Mouse (Mus musculus): Measurements from ENCODE around the gene Catsper4. TPM values are rescaled to one million over a fixed set of nuclear protein-coding genes. Genes with fewer than 3 reads are reported as not detected.

Catsper4 gene
- polyA plus RNA-seq, 1 experiment from 2014 or later, result not detected

- Histone ChIP-seq H3K9me3 (no peaks in the 10 kb centered on the region), H3K4me2 (peak overlapping the region; percentile 55), H3K9ac (peak overlapping the region; percentile 61), H3K4me3 (peak overlapping the region; percentile 8), H3K27me3 (replicated peaks) (peaks cover 34% of the 10 kb centered on the region), H3K27ac (replicated peaks) (peak overlapping the region; percentile 71), H3K4me1 (peaks cover 65% of the 10 kb centered on the region), H3K36me3 (no peaks in the 10 kb centered on the region)
- 9% methylated on average over 19 of the region's 19 CpGs for WGBS
- no peak for ATAC-seq (ENCODE audit: extremely low read depth, insufficient number of reproducible peaks, low FRiP score, low TSS enrichment)
Observed at GRCm38 (mm10) chr4:134256407-134257197, 29.4 kb upstream of the Catsper4 start.

- Histone ChIP-seq H3K9me3 (no peaks in the 10 kb centered on the region), H3K4me2 (peak overlapping the region; percentile 55; the same call in 1 of the 2 replicates), H3K36me3 (no peaks in the 10 kb centered on the region), H3K4me1 (peaks cover 72% of the 10 kb centered on the region), H3K27ac (replicated peaks) (peak overlapping the region; percentile 71), H3K27me3 (replicated peaks) (peaks cover 42% of the 10 kb centered on the region), H3K9ac (peak overlapping the region; percentile 61), H3K4me3 (no peak overlapping the region)
- 50% methylated on average over 4 of the region's 4 CpGs for WGBS
- ATAC-seq (ENCODE audit: extremely low read depth, insufficient number of reproducible peaks, low FRiP score, low TSS enrichment), result no peak
Observed at GRCm38 (mm10) chr4:134255854-134256253, 28.7 kb upstream of the Catsper4 start.

- Histone ChIP-seq H3K9ac (no peak overlapping the region), H3K9me3 (no peaks in the 10 kb centered on the region), H3K27me3 (replicated peaks) (peaks cover 52% of the 10 kb centered on the region), H3K4me3 (no peak overlapping the region), H3K27ac (replicated peaks) (no peak overlapping the region), H3K4me1 (peaks cover 82% of the 10 kb centered on the region), H3K36me3 (no peaks in the 10 kb centered on the region), H3K4me2 (no peak overlapping the region)
- WGBS, result 51% methylated on average over 3 of the region's 3 CpGs
- ATAC-seq (ENCODE audit: extremely low read depth, insufficient number of reproducible peaks, low FRiP score, low TSS enrichment), result no peak
Observed at GRCm38 (mm10) chr4:134254835-134255234, 27.7 kb upstream of the Catsper4 start.

GRCm38 (mm10) chr4:134253722-134254324, 26.6 kb upstream of the Catsper4 start, which contains the start of gene Grrp1:
Grrp1 (minus strand) TSS chr4:134254106.
- Histone ChIP-seq H3K4me3 (peak within 1 kb of the TSS; percentile 60), H3K27me3 (replicated peaks) (peaks cover 62% of the 10 kb centered on the region), H3K36me3 (no peaks in the 10 kb centered on the region), H3K9ac (peak within 1 kb of the TSS; percentile 77), H3K4me2 (peak within 1 kb of the TSS; percentile 96), H3K27ac (replicated peaks) (peak within 1 kb of the TSS; percentile 58), H3K9me3 (no peaks in the 10 kb centered on the region), H3K4me1 (peaks cover 88% of the 10 kb centered on the region)
- WGBS, result 4% methylated on average over 13 of the region's 13 CpGs
- no peak for ATAC-seq (ENCODE audit: extremely low read depth, insufficient number of reproducible peaks, low FRiP score, low TSS enrichment)

- peak overlapping the region; percentile 60 for H3K4me3 ChIP-seq
- no peaks in the 10 kb centered on the region for H3K36me3 ChIP-seq
- H3K27ac ChIP-seq (replicated peaks), result peak overlapping the region; percentile 58
- peak overlapping the region; percentile 77 for H3K9ac ChIP-seq
- H3K27me3 ChIP-seq (replicated peaks), result peaks cover 69% of the 10 kb centered on the region
- H3K4me1 ChIP-seq, result peaks cover 88% of the 10 kb centered on the region
- ATAC-seq (ENCODE audit: extremely low read depth, insufficient number of reproducible peaks, low FRiP score, low TSS enrichment), result no peak
- H3K9me3 ChIP-seq, result no peaks in the 10 kb centered on the region
- 26% methylated on average over 15 of the region's 15 CpGs for WGBS
- H3K4me2 ChIP-seq, result peak overlapping the region; percentile 96
Observed at GRCm38 (mm10) chr4:134252911-134253721, 25.9 kb upstream of the Catsper4 start.

GRCm38 (mm10) chr4:134252131-134252910, 25.1 kb upstream of the Catsper4 start:
- Histone ChIP-seq H3K4me1 (peaks cover 81% of the 10 kb centered on the region), H3K4me3 (peak overlapping the region; percentile 60), H3K9ac (peak overlapping the region; percentile 77), H3K27ac (replicated peaks) (peak overlapping the region; percentile 58; the same call in 1 of the 2 replicates), H3K27me3 (replicated peaks) (peaks cover 77% of the 10 kb centered on the region), H3K36me3 (no peaks in the 10 kb centered on the region), H3K4me2 (peak overlapping the region; percentile 96), H3K9me3 (no peaks in the 10 kb centered on the region)
- 17% methylated on average over 22 of the region's 22 CpGs for WGBS
- ATAC-seq (ENCODE audit: extremely low read depth, insufficient number of reproducible peaks, low FRiP score, low TSS enrichment), result no peak

- H3K27ac ChIP-seq (replicated peaks), result no peak overlapping the region
- peak overlapping the region; percentile 77 for H3K9ac ChIP-seq
- H3K4me3 ChIP-seq, result peak overlapping the region; percentile 60
- H3K36me3 ChIP-seq, result no peaks in the 10 kb centered on the region
- WGBS, result 1% methylated on average over 90 of the region's 91 CpGs
- peak overlapping the region; percentile 96 for H3K4me2 ChIP-seq
- ATAC-seq (ENCODE audit: extremely low read depth, insufficient number of reproducible peaks, low FRiP score, low TSS enrichment), result no peak
- H3K27me3 ChIP-seq (replicated peaks), result peaks cover 86% of the 10 kb centered on the region
- H3K4me1 ChIP-seq, result peaks cover 72% of the 10 kb centered on the region
- no peaks in the 10 kb centered on the region for H3K9me3 ChIP-seq
Observed at GRCm38 (mm10) chr4:134251241-134252130, 24.3 kb upstream of the Catsper4 start.

- Histone ChIP-seq H3K4me3 (peak overlapping the region; percentile 60), H3K4me2 (peak overlapping the region; percentile 96), H3K4me1 (peaks cover 67% of the 10 kb centered on the region), H3K9me3 (no peaks in the 10 kb centered on the region), H3K9ac (peak overlapping the region; percentile 77), H3K27ac (replicated peaks) (no peak overlapping the region), H3K27me3 (replicated peaks) (peaks cover 91% of the 10 kb centered on the region), H3K36me3 (no peaks in the 10 kb centered on the region)
- no peak for ATAC-seq (ENCODE audit: extremely low read depth, insufficient number of reproducible peaks, low FRiP score, low TSS enrichment)
- WGBS, result 15% methylated on average over 10 of the region's 10 CpGs
Observed at GRCm38 (mm10) chr4:134250930-134251240, 23.7 kb upstream of the Catsper4 start.

GRCm38 (mm10) chr4:134250116-134250929, 23.1 kb upstream of the Catsper4 start:
- H3K27me3 ChIP-seq (replicated peaks), result peaks cover 91% of the 10 kb centered on the region
- no peaks in the 10 kb centered on the region for H3K9me3 ChIP-seq
- H3K9ac ChIP-seq, result peak overlapping the region; percentile 77
- no peak for ATAC-seq (ENCODE audit: extremely low read depth, insufficient number of reproducible peaks, low FRiP score, low TSS enrichment)
- H3K4me3 ChIP-seq, result peak overlapping the region; percentile 60
- H3K27ac ChIP-seq (replicated peaks), result no peak overlapping the region
- H3K4me2 ChIP-seq, result peak overlapping the region; percentile 96
- H3K4me1 ChIP-seq, result peaks cover 65% of the 10 kb centered on the region
- 12% methylated on average over 27 of the region's 27 CpGs for whole genome bisulfite sequencing
- H3K36me3 ChIP-seq, result no peaks in the 10 kb centered on the region
